Mouse (Mus musculus): ENCODE data around the gene Gm906. TPM values are rescaled to one million over a fixed set of nuclear protein-coding genes. Genes with fewer than 3 reads are reported as not detected.

Gm906 gene
- polyA plus RNA-seq, 1 experiment from 2014 or later = not detected

Small RNAs within 50 kb of the gene (microRNA-seq; reads per million reads assigned to microRNA genes)
- not detected for gene Gm24017

Other genes with a start within 250 kb of the Gm906 start
- 23.4 and 30.4 TPM in 2 replicates for gene Fbxw17, start 167.6 kb upstream of the Gm906 start, polyA plus RNA-seq (2014; fragmentation: Nextera tagmentation; extraction: Ambion mirVana)
- gene Gm47429, start 193.6 kb upstream of the Gm906 start, polyA plus RNA-seq (2014; fragmentation: Nextera tagmentation; extraction: Ambion mirVana) = not detected in 2 replicates
- not detected in 2 replicates for gene Nutm2, start 217.0 kb upstream of the Gm906 start, polyA plus RNA-seq (2014; fragmentation: Nextera tagmentation; extraction: Ambion mirVana)